Mouse (Mus musculus) liver, embryonic 18 days (tissue): Measurements from ENCODE around the gene Fgf22. TPM values are rescaled to one million over a fixed set of nuclear protein-coding genes. Genes with fewer than 3 reads are reported as not detected.

Experiments
- polyA plus RNA-seq: library from polyadenylated mRNA; depleted of rRNA; stranded (reverse); fragments of >200 nt; gene quantifications from 2 replicates; pipeline ENCODE4 v1.2.3, GENCODE M21; 2012; rRNA removed

Fgf22 gene
- polyA plus RNA-seq = not detected in 2 replicates

GRCm38 (mm10) chr10:79754856-79755516 lies at the start of gene Fgf22:
Gene Fgf22 (plus strand): TSS chr10:79755076.

GRCm38 (mm10) chr10:79716254-79716987 lies 38.5 kb upstream of the Fgf22 start, which contains the start of gene Hcn2:
Gene Hcn2 (plus strand): TSS chr10:79716634.

GRCm38 (mm10) chr10:79745898-79746773 lies 8.7 kb upstream of the Fgf22 start, which contains the start of gene Polrmt:
Gene Polrmt (minus strand): TSS chr10:79746581.

GRCm38 (mm10) chr10:79766508-79767325 lies 11.8 kb downstream of the Fgf22 start, which contains the start of gene Rnf126:
Gene Rnf126 (minus strand): TSS chr10:79766952.

GRCm38 (mm10) chr10:79777103-79777531 lies 22.2 kb downstream of the Fgf22 start, which contains the start of gene Fstl3:
Gene Fstl3 (plus strand): TSS chr10:79777272.

GRCm38 (mm10) chr10:79790861-79791260 lies 36.0 kb downstream of the Fgf22 start, which contains the start of gene Prss57:
Gene Prss57 (minus strand): TSS chr10:79790961.

GRCm38 (mm10) chr10:79793051-79793737 lies 38.3 kb downstream of the Fgf22 start, which contains the start of gene Palm:
Gene Palm (plus strand): TSS chr10:79793572.

Other genes with a start within 250 kb of the Fgf22 start
- 15.1 and 15.9 TPM in 2 replicates for gene Plpp2, start 221.3 kb upstream of the Fgf22 start, polyA plus RNA-seq
- gene Mier2, start 199.9 kb upstream of the Fgf22 start, polyA plus RNA-seq = 20.0 and 25.1 TPM in 2 replicates
- gene Theg, start 167.7 kb upstream of the Fgf22 start, polyA plus RNA-seq = not detected in 2 replicates
- 0.03 and 0.06 TPM in 2 replicates for gene C2cd4c, start 141.1 kb upstream of the Fgf22 start, polyA plus RNA-seq
- 0.26 and 0.30 TPM in 2 replicates for gene Shc2, start 117.2 kb upstream of the Fgf22 start, polyA plus RNA-seq
- not detected in 2 replicates for gene Odf3l2, start 109.3 kb upstream of the Fgf22 start, polyA plus RNA-seq
- 0.08 and 0.18 TPM in 2 replicates for gene Madcam1, start 90.5 kb upstream of the Fgf22 start, polyA plus RNA-seq
- 14.3 and 15.9 TPM in 2 replicates for gene Tpgs1, start 85.7 kb upstream of the Fgf22 start, polyA plus RNA-seq
- gene Cdc34, start 72.9 kb upstream of the Fgf22 start, polyA plus RNA-seq = 75.1 and 80.8 TPM in 2 replicates
- gene Gzmm, start 66.1 kb upstream of the Fgf22 start, polyA plus RNA-seq = 0.06 and 0.12 TPM in 2 replicates
- 793 and 830 TPM in 2 replicates for gene Bsg, start 50.6 kb upstream of the Fgf22 start, polyA plus RNA-seq
- gene Hcn2, start 38.4 kb upstream of the Fgf22 start, polyA plus RNA-seq = 0.08 and 0.09 TPM in 2 replicates
- gene Polrmt, start 8.5 kb upstream of the Fgf22 start, polyA plus RNA-seq = 13.3 and 17.5 TPM in 2 replicates
- gene Rnf126, start 11.9 kb downstream of the Fgf22 start, polyA plus RNA-seq = 36.8 and 38.6 TPM in 2 replicates
- gene Fstl3, start 22.2 kb downstream of the Fgf22 start, polyA plus RNA-seq = 2.6 TPM in 2 replicates
- 3.3 and 4.4 TPM in 2 replicates for gene Prss57, start 35.9 kb downstream of the Fgf22 start, polyA plus RNA-seq
- gene Palm, start 38.5 kb downstream of the Fgf22 start, polyA plus RNA-seq = 4.8 and 5.8 TPM in 2 replicates
- gene Misp, start 65.9 kb downstream of the Fgf22 start, polyA plus RNA-seq = 0.59 and 0.99 TPM in 2 replicates
- gene Ptbp1, start 99.4 kb downstream of the Fgf22 start, polyA plus RNA-seq = 104 and 111 TPM in 2 replicates
- 200 and 257 TPM in 2 replicates for gene Prtn3, start 119.4 kb downstream of the Fgf22 start, polyA plus RNA-seq
- gene Plppr3, start 119.6 kb downstream of the Fgf22 start, polyA plus RNA-seq = 5.6 and 9.0 TPM in 2 replicates
- 103 and 130 TPM in 2 replicates for gene Elane, start 131.2 kb downstream of the Fgf22 start, polyA plus RNA-seq
- 0.08 and 0.12 TPM in 2 replicates for gene Cfd, start 135.8 kb downstream of the Fgf22 start, polyA plus RNA-seq
- 11.6 and 12.7 TPM in 2 replicates for gene Med16, start 153.8 kb downstream of the Fgf22 start, polyA plus RNA-seq
- gene Gm26602, start 155.8 kb downstream of the Fgf22 start, polyA plus RNA-seq = not detected in 2 replicates
- 0.65 and 0.86 TPM in 2 replicates for gene Kiss1r, start 161.9 kb downstream of the Fgf22 start, polyA plus RNA-seq
- 31.9 and 40.7 TPM in 2 replicates for gene R3hdm4, start 166.1 kb downstream of the Fgf22 start, polyA plus RNA-seq
- 8.4 and 10.3 TPM in 2 replicates for gene Arid3a, start 172.0 kb downstream of the Fgf22 start, polyA plus RNA-seq
- 18.3 and 20.3 TPM in 2 replicates for gene Wdr18, start 205.1 kb downstream of the Fgf22 start, polyA plus RNA-seq
- gene Grin3b, start 215.6 kb downstream of the Fgf22 start, polyA plus RNA-seq = not detected in 2 replicates
- gene Tmem259, start 229.3 kb downstream of the Fgf22 start, polyA plus RNA-seq = 66.7 and 79.1 TPM in 2 replicates
- gene Cnn2, start 233.5 kb downstream of the Fgf22 start, polyA plus RNA-seq = 28.0 and 28.2 TPM in 2 replicates
- gene Abca7, start 241.4 kb downstream of the Fgf22 start, polyA plus RNA-seq = 6.1 and 7.9 TPM in 2 replicates